Mouse (Mus musculus) heart, adult 10 weeks (tissue): ENCODE data around the gene Olig3. TPM values are rescaled to one million over a fixed set of nuclear protein-coding genes. Genes with fewer than 3 reads are reported as not detected.

ENCODE experiments used
- polyA plus RNA-seq: library from polyadenylated mRNA; stranded (reverse); fragments of 350-450 nt; fragmentation: Illumina TruSeq; extraction: RNeasy Lipid Tissue Mini Kit (QIAGEN cat#74804); gene quantifications from one replicate; pipeline ENCODE4 v1.2.3, GENCODE M21; 2014; ENCODE audit warnings: low read depth, low replicate concordance

Gene Olig3
- polyA plus RNA-seq = not detected

GRCm38 (mm10) chr10:19356071-19356583, at the start of gene Olig3:
Gene Olig3 (plus strand): TSS chr10:19356533.

Other genes with a start within 250 kb of the Olig3 start
- 53.2 TPM for gene Ifngr1, start 235.4 kb downstream of the Olig3 start, polyA plus RNA-seq